Mouse (Mus musculus) limb, embryonic 10.5 days (tissue): ENCODE results near the gene Hnrnpul1. TPM values are rescaled to one million over a fixed set of nuclear protein-coding genes. Genes with fewer than 3 reads are reported as not detected.

ENCODE experiments used
- DNase-seq: peaks from one replicate; pipeline ENCODE4 v3.0.0-alpha.2; 2017; ENCODE audit warnings: low spot score
- H3K27ac ChIP-seq: fragments of 300-500 bp; sonication (generic); 2 replicates; pipeline ENCODE4 v1.5.1; 2016; ENCODE audit warnings: mild to moderate bottlenecking
- H3K27me3 ChIP-seq: fragments of 300-500 bp; sonication (generic); 2 replicates; pipeline ENCODE4 v1.6.1; 2016; ENCODE audit warnings: low read depth, mild to moderate bottlenecking; ENCODE audit not compliant: poor library complexity, severe bottlenecking
- H3K36me3 ChIP-seq: fragments of 300-500 bp; sonication (generic); 2 replicates; pipeline ENCODE4 v1.6.1; 2016; ENCODE audit warnings: mild to moderate bottlenecking, moderate library complexity
- H3K4me1 ChIP-seq: fragments of 300-500 bp; sonication (generic); 2 replicates; pipeline ENCODE4 v1.6.1; 2016
- H3K4me3 ChIP-seq: fragments of 300-500 bp; sonication (generic); 2 replicates; pipeline ENCODE4 v1.5.1; 2016; ENCODE audit warnings: mild to moderate bottlenecking, moderate library complexity
- H3K9me3 ChIP-seq: fragments of 300-500 bp; sonication (generic); replicated peaks from 2 replicates; pipeline ENCODE4 v1.6.1; 2016; ENCODE audit warnings: mild to moderate bottlenecking
- WGBS: fragments of 180-500 bp; shearing (Covaris S2); methylation state at CpG from one replicate; pipeline ENCODE4 v1.1.7; 2016; 5-methylcytosine and 5-hydroxymethylcytosine counted together
- polyA plus RNA-seq: library from polyadenylated mRNA; unstranded; fragments of >200 nt; fragmentation: Nextera tagmentation; extraction: Ambion mirVana; gene quantifications from 2 replicates; pipeline ENCODE4 v1.2.1, GENCODE M21; 2016

The Hnrnpul1 gene
- polyA plus RNA-seq, 1 experiment from 2014 or later, result 67.7 TPM

DNA sequence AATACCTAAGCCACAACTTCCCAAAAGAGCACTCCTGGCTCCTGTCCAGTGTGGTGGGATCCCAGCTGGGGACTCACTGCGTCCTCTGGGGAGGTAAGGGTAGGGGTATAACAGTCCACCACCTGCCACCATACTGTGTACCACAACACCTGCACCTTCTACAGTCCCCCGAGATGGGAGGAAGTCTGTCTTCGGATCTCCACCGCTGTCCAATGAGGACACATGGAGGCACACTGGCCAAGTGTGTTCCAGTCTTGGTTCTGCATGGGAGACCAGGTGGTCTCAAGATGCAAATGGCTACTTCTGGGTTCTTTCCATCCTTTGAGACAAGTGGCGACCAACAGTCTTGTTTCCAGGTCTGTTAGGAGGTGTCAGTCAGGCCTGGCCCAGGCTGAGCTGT lies 43.4 kb downstream of the Hnrnpul1 start:
- Histone ChIP-seq H3K27me3 (no peaks in the 10 kb centered on the region), H3K4me1 (peaks cover 61% of the 10 kb centered on the region), H3K36me3 (peaks cover 41% of the 10 kb centered on the region), H3K27ac (peak overlapping the region; percentile 84), H3K4me3 (peak overlapping the region; percentile 26), H3K9me3 (no peaks in the 10 kb centered on the region)
- no peak for DNase-seq
- WGBS, result 58% methylated on average over 5 of the region's 5 CpGs

GRCm38 (mm10) chr7:25710519-25711130 lies 43.9 kb downstream of the Hnrnpul1 start:
- Histone ChIP-seq H3K4me3 (peak overlapping the region; percentile 22), H3K27ac (peak overlapping the region; percentile 84), H3K36me3 (peaks cover 36% of the 10 kb centered on the region), H3K9me3 (no peaks in the 10 kb centered on the region), H3K4me1 (peaks cover 61% of the 10 kb centered on the region), H3K27me3 (0 out of 2 replicates have a peak, but pooled peaks cover 5% of the 10 kb centered on the region)
- DNase-seq, result no peak
- 10% methylated on average over 6 of the region's 7 CpGs for WGBS

DNA sequence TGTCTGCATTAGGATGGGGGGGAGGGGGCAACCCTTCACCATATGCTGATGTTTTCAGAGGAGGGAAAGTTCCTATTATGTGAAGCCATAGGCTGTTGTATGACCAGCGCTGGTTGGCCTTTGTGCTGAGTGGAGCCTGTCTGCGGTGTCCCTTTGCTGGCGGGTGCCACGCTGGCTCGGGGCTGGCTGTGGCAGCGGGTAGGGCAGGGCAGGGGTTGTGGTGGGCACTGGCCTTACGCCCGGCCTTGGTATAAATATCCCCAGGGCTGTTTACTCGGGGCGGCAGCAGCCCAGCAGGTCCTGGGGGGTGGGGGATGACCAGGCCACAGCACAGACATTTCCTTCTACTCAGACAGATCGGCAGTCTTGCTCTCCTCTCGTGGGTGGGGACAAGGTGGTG lies 44.6 kb downstream of the Hnrnpul1 start:
- H3K4me1 ChIP-seq, result peaks cover 64% of the 10 kb centered on the region
- WGBS, result 17% methylated on average over 12 of the region's 12 CpGs
- no peak for DNase-seq
- H3K27me3 ChIP-seq, result peaks cover 12% of the 10 kb centered on the region
- H3K36me3 ChIP-seq, result peaks cover 29% of the 10 kb centered on the region
- H3K9me3 ChIP-seq, result no peaks in the 10 kb centered on the region
- H3K27ac ChIP-seq, result peak overlapping the region; percentile 84
- peak overlapping the region; percentile 22; the same call in 1 of the 2 replicates for H3K4me3 ChIP-seq

DNA sequence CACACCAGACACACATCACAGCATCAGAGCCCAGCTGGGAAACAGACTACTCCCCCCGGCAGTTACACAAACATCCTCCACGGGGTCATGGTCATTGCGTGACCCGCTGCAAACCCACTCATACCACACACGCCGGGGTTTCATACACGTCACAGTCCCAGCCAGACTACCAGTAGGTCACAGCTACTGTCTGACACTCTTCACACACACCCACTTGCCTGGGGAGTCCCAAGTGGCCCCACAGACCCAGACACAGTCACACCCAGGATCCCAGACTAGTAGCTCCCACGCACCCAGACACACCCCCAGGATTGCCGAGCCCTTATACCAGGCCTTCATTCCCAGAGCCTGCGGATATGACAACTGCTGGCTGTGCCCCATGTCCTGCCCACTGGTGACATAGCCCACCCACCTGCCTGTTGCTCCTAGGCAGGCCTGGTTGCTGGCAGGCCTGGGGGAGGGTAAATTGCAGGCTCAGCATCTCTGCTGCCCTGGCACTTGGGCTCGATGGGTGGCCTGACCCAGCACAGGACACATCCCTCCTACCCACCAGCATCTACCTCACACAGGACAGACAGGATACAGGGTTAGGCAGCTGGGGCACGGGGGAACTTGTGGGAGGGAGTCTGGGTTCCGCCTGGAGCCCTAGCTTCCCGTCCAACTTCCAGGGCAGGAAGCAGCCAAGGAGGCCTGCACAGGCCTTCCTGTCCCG lies 46.8 kb downstream of the Hnrnpul1 start:
- H3K27ac ChIP-seq, result peak overlapping the region; percentile 69
- DNase-seq, result no peak
- H3K27me3 ChIP-seq, result peaks cover 29% of the 10 kb centered on the region
- 64% methylated on average over 15 of the region's 15 CpGs for WGBS
- peaks cover 7% of the 10 kb centered on the region for H3K36me3 ChIP-seq
- H3K4me1 ChIP-seq, result peaks cover 73% of the 10 kb centered on the region
- no peaks in the 10 kb centered on the region for H3K9me3 ChIP-seq
- no peak overlapping the region for H3K4me3 ChIP-seq

- Histone ChIP-seq H3K27me3 (peaks cover 29% of the 10 kb centered on the region), H3K4me1 (peaks cover 62% of the 10 kb centered on the region)
- WGBS, result 59% methylated on average over 7 of the region's 7 CpGs
Measured at GRCm38 (mm10) chr7:25706578-25707170, 47.9 kb downstream of the Hnrnpul1 start.

GRCm38 (mm10) chr7:25705801-25706251 lies 48.7 kb downstream of the Hnrnpul1 start:
- Histone ChIP-seq H3K36me3 (no peaks in the 10 kb centered on the region), H3K9me3 (no peaks in the 10 kb centered on the region), H3K27me3 (peaks cover 29% of the 10 kb centered on the region), H3K4me3 (no peak overlapping the region), H3K4me1 (peaks cover 54% of the 10 kb centered on the region), H3K27ac (no peak overlapping the region)
- 66% methylated on average over 6 of the region's 6 CpGs for WGBS
- DNase-seq, result no peak

More at GRCm38 (mm10) chr7:25706578-25707170, 47.9 kb downstream of the Hnrnpul1 start:
- no peak for DNase-seq
- Histone ChIP-seq H3K9me3 (no peaks in the 10 kb centered on the region), H3K27ac (peak overlapping the region; percentile 37; the same call in 1 of the 2 replicates), H3K4me3 (no peak overlapping the region), H3K36me3 (no peaks in the 10 kb centered on the region)

GRCm38 (mm10) chr7:25704716-25705364 lies 49.7 kb downstream of the Hnrnpul1 start:
- peak overlapping the region; percentile 44 for H3K4me3 ChIP-seq
- H3K4me1 ChIP-seq, result peaks cover 44% of the 10 kb centered on the region
- no peaks in the 10 kb centered on the region for H3K9me3 ChIP-seq
- peak; percentile 61 for DNase-seq
- WGBS, result 5% methylated on average over 37 of the region's 37 CpGs
- peaks cover 29% of the 10 kb centered on the region for H3K27me3 ChIP-seq
- no peak overlapping the region for H3K27ac ChIP-seq
- H3K36me3 ChIP-seq, result no peaks in the 10 kb centered on the region

GRCm38 (mm10) chr7:25703793-25704494 lies 50.6 kb downstream of the Hnrnpul1 start:
- Histone ChIP-seq H3K4me3 (no peak overlapping the region), H3K9me3 (no peaks in the 10 kb centered on the region), H3K36me3 (0 out of 2 replicates have a peak, but pooled peaks cover under 1% of the 10 kb centered on the region), H3K27ac (no peak overlapping the region), H3K4me1 (peaks cover 41% of the 10 kb centered on the region), H3K27me3 (peaks cover 29% of the 10 kb centered on the region)
- DNase-seq, result no peak
- WGBS, result 30% methylated on average over 10 of the region's 10 CpGs

DNA sequence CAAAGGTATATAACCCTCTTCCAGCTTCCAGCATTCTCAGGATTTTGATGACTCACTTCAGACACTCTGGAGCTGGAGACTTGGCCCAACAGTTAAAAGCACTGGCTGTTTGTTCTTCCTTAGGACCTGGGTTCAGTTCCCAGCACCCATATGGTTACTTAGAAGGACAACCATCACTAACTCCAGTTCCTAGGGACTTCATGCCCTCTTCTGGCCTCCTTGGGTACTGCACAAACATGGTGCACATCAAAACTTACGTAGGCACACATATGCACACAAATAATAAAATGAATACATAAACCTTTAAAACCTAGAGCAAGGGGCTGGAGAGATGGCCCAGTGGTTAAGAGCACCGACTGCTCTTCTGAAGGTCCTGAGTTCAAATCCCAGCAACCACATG lies 52.2 kb downstream of the Hnrnpul1 start:
- Histone ChIP-seq H3K4me3 (no peak overlapping the region), H3K27ac (no peak overlapping the region), H3K4me1 (peaks cover 26% of the 10 kb centered on the region), H3K36me3 (0 out of 2 replicates have a peak, but pooled peaks cover 4% of the 10 kb centered on the region), H3K27me3 (peaks cover 29% of the 10 kb centered on the region), H3K9me3 (no peaks in the 10 kb centered on the region)
- DNase-seq, result no peak
- 95% methylated on average over 2 of the region's 2 CpGs for WGBS

DNA sequence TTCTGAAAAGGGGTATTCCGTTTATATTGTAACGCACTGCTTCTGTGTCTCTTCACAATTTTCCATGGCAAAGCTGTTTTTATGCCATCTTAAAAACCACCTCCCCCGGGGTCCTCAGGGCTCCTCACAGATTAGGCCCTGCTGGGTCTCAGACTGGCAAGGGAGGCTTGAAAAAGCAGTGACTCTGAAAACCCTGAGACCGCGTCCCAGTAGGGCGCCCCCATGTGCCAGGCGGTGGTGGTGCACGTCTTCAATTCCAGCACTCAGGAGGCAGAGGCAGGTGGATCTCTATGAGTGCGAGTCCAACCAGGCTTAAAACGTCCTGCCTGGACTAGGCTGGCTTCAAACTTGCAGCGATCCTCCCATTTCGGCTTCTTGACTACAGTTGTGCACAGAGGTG lies 53.8 kb downstream of the Hnrnpul1 start:
- H3K36me3 ChIP-seq, result 0 out of 2 replicates have a peak, but pooled peaks cover 6% of the 10 kb centered on the region
- H3K27ac ChIP-seq, result no peak overlapping the region
- no peaks in the 10 kb centered on the region for H3K9me3 ChIP-seq
- H3K4me1 ChIP-seq, result peaks cover 19% of the 10 kb centered on the region
- 75% methylated on average over 12 of the region's 12 CpGs for WGBS
- H3K27me3 ChIP-seq, result peaks cover 25% of the 10 kb centered on the region
- DNase-seq, result no peak
- no peak overlapping the region for H3K4me3 ChIP-seq

- Histone ChIP-seq H3K4me1 (peaks cover 15% of the 10 kb centered on the region), H3K4me3 (no peak overlapping the region), H3K27me3 (peaks cover 16% of the 10 kb centered on the region), H3K27ac (no peak overlapping the region), H3K36me3 (0 out of 2 replicates have a peak, but pooled peaks cover 6% of the 10 kb centered on the region), H3K9me3 (no peaks in the 10 kb centered on the region)
- 57% methylated on average over 13 of the region's 13 CpGs for WGBS
- no peak for DNase-seq
Measured at GRCm38 (mm10) chr7:25699851-25700250, 54.7 kb downstream of the Hnrnpul1 start.

- peaks cover 5% of the 10 kb centered on the region for H3K4me1 ChIP-seq
- WGBS, result 84% methylated on average over 8 of the region's 8 CpGs
- peaks cover 34% of the 10 kb centered on the region for H3K27me3 ChIP-seq
- H3K4me3 ChIP-seq, result no peak overlapping the region
- no peak for DNase-seq
- 0 out of 2 replicates have a peak, but pooled peaks cover 6% of the 10 kb centered on the region for H3K36me3 ChIP-seq
- H3K9me3 ChIP-seq, result no peaks in the 10 kb centered on the region
- no peak overlapping the region for H3K27ac ChIP-seq
Measured at GRCm38 (mm10) chr7:25694104-25694503, 60.5 kb downstream of the Hnrnpul1 start.
